Mouse (Mus musculus) hindbrain, embryonic 10.5 days (tissue): ENCODE measurements at regions not wholly inside any gene's neighbourhood (a gene's known extent, or its start where the extent isn't known, plus 50 kb on each side); places are given as distances from the start of the nearest gene placed in this dataset.

Experiments
- DNase-seq: peaks from one replicate; pipeline ENCODE4 v3.0.0-alpha.2; 2017; ENCODE audit warnings: low spot score
- H3K27ac ChIP-seq: fragments of 300-500 bp; sonication (generic); 2 replicates; pipeline ENCODE4 v1.5.1; 2016; ENCODE audit warnings: mild to moderate bottlenecking, moderate library complexity
- H3K27me3 ChIP-seq: fragments of 300-500 bp; sonication (generic); 2 replicates; pipeline ENCODE4 v1.6.1; 2016; ENCODE audit warnings: mild to moderate bottlenecking; ENCODE audit not compliant: poor library complexity, insufficient read depth, severe bottlenecking
- H3K36me3 ChIP-seq: fragments of 300-500 bp; sonication (generic); 2 replicates; pipeline ENCODE4 v1.6.1; 2016; ENCODE audit warnings: mild to moderate bottlenecking, moderate library complexity
- H3K4me1 ChIP-seq: fragments of 300-500 bp; sonication (generic); replicated peaks from 2 replicates; pipeline ENCODE4 v1.6.1; 2016; ENCODE audit warnings: mild to moderate bottlenecking
- H3K4me3 ChIP-seq: fragments of 300-500 bp; sonication (generic); 2 replicates; pipeline ENCODE4 v1.5.1; 2016; ENCODE audit warnings: mild to moderate bottlenecking, moderate library complexity
- H3K9me3 ChIP-seq: fragments of 300-500 bp; sonication (generic); 2 replicates; pipeline ENCODE4 v1.6.1; 2016; ENCODE audit warnings: mild to moderate bottlenecking, moderate library complexity
- WGBS: fragments of 180-500 bp; shearing (Covaris S2); methylation state at CpG from one replicate; pipeline ENCODE4 v1.1.7; 2016; 5-methylcytosine and 5-hydroxymethylcytosine counted together

DNA sequence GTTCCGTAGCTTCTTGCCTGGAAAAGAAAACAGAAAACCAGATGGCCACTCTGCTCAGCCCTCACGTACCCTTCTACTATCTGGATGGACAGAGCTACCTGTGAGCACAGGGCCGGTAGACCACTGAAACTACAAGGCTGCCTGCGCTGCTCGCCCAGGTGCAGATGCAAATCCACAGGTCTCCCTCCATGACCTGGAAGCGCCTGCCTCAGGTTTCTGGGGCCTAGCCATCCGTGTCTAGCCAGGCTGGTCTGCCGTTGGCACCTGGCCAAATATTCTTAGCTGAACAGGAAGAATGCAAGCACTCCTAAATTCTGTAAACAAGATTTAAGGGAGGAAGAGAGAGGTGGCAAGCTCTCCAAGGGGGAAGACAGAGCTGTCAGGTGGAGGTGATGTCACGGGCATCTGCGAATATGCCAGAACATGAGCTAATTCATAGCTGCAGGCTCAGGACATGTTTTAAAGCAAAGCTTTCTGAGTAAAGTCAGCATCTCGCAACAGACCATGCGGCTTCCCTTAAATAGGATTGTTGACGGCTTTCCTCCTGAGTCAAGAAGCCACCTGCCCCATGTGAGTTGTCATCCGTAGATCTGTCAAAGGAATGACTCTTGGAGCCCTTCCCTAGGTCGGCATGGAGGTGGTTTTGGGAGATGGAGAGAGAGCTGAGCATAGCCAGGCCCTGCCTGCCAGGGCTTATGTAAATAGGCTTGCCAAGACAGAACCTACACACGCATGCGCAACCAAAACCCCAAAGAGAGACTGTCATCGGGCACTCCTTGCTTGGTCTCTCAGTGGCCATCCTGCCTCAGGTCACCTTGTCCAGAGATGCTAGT is 76.8 kb upstream of the Synm start:
- WGBS = 88% methylated on average over 18 of the region's 18 CpGs
- Histone ChIP-seq H3K27ac (no peak overlapping the region), H3K36me3 (no peaks in the 10 kb centered on the region), H3K4me3 (no peak overlapping the region), H3K9me3 (no peaks in the 10 kb centered on the region; the same call in 1 of the 2 replicates), H3K27me3 (no peaks in the 10 kb centered on the region), H3K4me1 (no peaks in the 10 kb centered on the region; the same call in 1 of the 2 replicates)
- DNase-seq = no peak

DNA sequence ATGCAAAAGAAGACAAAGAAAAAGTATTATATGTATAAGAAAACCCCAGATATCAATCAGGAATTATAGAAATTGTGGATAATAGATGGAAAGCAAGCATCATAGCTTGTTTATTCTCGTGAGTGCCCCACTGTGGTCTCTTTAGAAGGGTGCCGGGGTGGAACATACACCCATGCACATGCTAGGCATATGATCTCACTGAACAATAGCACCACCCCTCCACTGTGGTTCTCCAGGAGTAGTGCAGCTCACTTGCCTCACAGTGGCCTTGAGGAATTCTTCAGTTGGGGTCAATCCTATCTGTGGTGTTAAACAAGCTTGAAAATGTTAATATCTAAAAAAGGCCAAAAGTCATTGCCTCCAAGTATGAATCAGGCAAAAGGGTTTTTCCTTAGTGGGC is 72.2 kb upstream of the Synm start:
- Histone ChIP-seq H3K9me3 (no peaks in the 10 kb centered on the region; the same call in 1 of the 2 replicates), H3K36me3 (no peaks in the 10 kb centered on the region), H3K27me3 (no peaks in the 10 kb centered on the region), H3K27ac (no peak overlapping the region), H3K4me3 (no peak overlapping the region), H3K4me1 (0 out of 2 replicates have a peak, but pooled peaks cover 2% of the 10 kb centered on the region)
- WGBS = 82% methylated on average over 2 of the region's 2 CpGs
- DNase-seq = no peak

DNA sequence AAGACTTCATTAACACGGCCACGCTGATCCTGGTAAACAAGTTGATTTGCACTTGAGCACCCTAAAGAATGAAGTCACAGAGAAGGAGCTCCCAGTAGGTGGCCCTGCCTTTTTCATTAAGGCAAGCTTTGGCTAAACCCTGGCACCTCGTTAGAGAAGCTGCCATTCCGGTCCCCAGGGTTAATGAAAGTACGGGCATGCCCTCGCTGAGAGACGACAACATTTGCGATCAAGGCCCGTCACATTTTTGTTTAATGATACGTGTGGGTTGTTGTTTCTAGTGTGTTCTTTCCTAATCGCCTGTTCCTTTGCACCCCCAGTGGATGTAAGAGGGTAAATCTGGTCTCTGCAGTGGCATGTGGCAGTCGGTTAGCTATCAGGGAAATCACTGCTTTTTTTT is 67.8 kb upstream of the Synm start:
- no peak for DNase-seq
- H3K9me3 ChIP-seq = no peaks in the 10 kb centered on the region
- 69% methylated on average over 12 of the region's 12 CpGs for WGBS

DNA sequence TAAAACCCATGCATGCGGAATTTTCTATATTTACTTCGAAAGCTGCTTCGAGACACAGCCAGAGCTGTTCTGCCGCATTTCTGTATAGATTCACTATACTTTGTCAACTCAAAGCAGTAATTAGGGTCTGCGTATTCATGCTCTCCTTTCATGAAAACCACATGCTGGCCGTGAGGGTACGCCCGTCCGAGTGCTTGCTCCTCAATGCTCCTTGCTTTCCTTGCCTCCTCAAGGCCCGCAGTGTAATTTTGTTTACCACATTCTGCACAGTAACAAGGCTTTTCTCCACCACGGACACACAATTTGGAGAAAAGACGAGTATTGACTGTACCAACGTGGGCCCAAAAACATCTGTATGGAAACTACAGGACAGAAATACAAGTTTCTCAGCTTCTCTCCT is 67.4 kb upstream of the Synm start:
- Histone ChIP-seq H3K27ac (no peak overlapping the region), H3K27me3 (no peaks in the 10 kb centered on the region), H3K4me1 (0 out of 2 replicates have a peak, but pooled peaks cover 2% of the 10 kb centered on the region), H3K9me3 (no peaks in the 10 kb centered on the region), H3K4me3 (no peak overlapping the region), H3K36me3 (no peaks in the 10 kb centered on the region)
- 84% methylated on average over 13 of the region's 13 CpGs for WGBS
- no peak for DNase-seq

More for the DNA sequence above, 67.8 kb upstream of the Synm start:
- Histone ChIP-seq H3K36me3 (no peaks in the 10 kb centered on the region), H3K4me3 (no peak overlapping the region), H3K27ac (no peak overlapping the region), H3K4me1 (0 out of 2 replicates have a peak, but pooled peaks cover 2% of the 10 kb centered on the region), H3K27me3 (no peaks in the 10 kb centered on the region)

GRCm38 (mm10) chr7:67826368-67826767 is 66.8 kb upstream of the Synm start:
- Histone ChIP-seq H3K9me3 (no peaks in the 10 kb centered on the region), H3K36me3 (no peaks in the 10 kb centered on the region), H3K27ac (no peak overlapping the region), H3K4me1 (0 out of 2 replicates have a peak, but pooled peaks cover 2% of the 10 kb centered on the region), H3K4me3 (no peak overlapping the region), H3K27me3 (no peaks in the 10 kb centered on the region)
- WGBS = 77% methylated on average over 6 of the region's 6 CpGs
- no peak for DNase-seq

DNA sequence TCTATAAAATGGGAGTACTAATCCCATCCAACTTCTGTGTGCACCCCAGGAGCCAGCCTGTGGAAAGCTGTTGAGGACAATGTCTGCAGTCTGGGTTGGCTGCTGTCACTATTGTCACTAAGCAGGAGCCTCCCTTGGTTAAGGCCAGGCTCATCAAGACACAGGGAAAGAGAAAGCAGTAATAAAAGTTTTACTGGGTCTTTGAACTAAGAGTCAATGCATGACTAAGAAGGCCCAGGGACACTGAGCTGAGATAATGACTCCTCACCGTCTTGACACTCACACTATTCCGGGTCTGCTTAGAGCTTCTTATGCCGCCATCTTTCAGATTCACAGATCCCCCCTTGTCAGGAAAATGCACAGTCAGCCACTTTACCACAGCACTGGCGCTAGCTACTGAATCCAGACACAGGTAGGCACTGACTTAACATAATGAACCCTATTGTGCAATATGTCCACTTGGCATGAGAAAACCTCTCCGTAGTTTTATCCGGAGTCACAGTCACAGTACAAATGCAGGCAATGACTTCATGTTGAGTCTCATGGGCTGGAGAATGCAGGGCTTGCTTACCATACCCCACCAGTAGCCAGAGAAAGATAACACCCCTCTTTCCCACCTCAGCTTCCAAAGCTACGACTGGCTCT is 66.2 kb upstream of the Synm start:
- no peak for DNase-seq
- Histone ChIP-seq H3K4me1 (0 out of 2 replicates have a peak, but pooled peaks cover 2% of the 10 kb centered on the region), H3K9me3 (no peaks in the 10 kb centered on the region), H3K36me3 (no peaks in the 10 kb centered on the region), H3K27ac (no peak overlapping the region), H3K4me3 (no peak overlapping the region), H3K27me3 (no peaks in the 10 kb centered on the region)
- 86% methylated on average over 7 of the region's 7 CpGs for WGBS

GRCm38 (mm10) chr7:67823943-67824645 is 64.6 kb upstream of the Synm start:
- H3K27ac ChIP-seq = no peak overlapping the region
- H3K27me3 ChIP-seq = no peaks in the 10 kb centered on the region
- 0 out of 2 replicates have a peak, but pooled peaks cover 2% of the 10 kb centered on the region for H3K4me1 ChIP-seq
- 51% methylated on average over 8 of the region's 8 CpGs for WGBS
- H3K9me3 ChIP-seq = no peaks in the 10 kb centered on the region
- no peaks in the 10 kb centered on the region for H3K36me3 ChIP-seq
- no peak for DNase-seq
- H3K4me3 ChIP-seq = no peak overlapping the region

- Histone ChIP-seq H3K27me3 (no peaks in the 10 kb centered on the region), H3K9me3 (no peaks in the 10 kb centered on the region), H3K36me3 (no peaks in the 10 kb centered on the region), H3K27ac (no peak overlapping the region), H3K4me1 (no peaks in the 10 kb centered on the region), H3K4me3 (no peak overlapping the region)
- DNase-seq = no peak
- 93% methylated on average over 5 of the region's 5 CpGs for WGBS
These were observed 60.0 kb upstream of the Synm start for GRCm38 (mm10) chr7:67819551-67819950.

DNA sequence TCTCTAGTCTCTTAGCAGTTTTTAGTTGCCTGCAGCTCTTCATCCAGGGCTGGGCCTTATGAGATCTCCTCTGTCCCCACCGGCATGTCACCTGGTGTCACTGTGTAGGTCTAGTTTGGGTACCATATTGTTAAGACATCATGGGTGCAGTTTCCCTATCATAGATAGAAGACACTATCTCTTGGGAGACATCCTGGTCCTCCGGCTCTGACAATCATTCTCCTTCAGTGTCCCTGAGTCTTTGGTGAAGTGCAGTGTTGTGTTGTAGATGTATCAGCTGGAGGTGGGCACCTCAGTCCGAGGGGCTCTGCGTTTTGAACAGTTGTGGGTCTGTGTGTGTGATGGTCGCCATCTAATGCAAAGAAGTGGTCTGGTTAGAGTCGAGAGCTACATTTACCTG is 58.0 kb upstream of the Synm start:
- DNase-seq = no peak
- Histone ChIP-seq H3K27ac (no peak overlapping the region), H3K27me3 (no peaks in the 10 kb centered on the region), H3K4me3 (no peak overlapping the region), H3K36me3 (no peaks in the 10 kb centered on the region), H3K9me3 (no peaks in the 10 kb centered on the region), H3K4me1 (no peaks in the 10 kb centered on the region)
- WGBS = 93% methylated on average over 6 of the region's 6 CpGs

GRCm38 (mm10) chr7:67814861-67815260 is 55.3 kb upstream of the Synm start:
- H3K27me3 ChIP-seq = no peaks in the 10 kb centered on the region
- DNase-seq = no peak
- H3K4me1 ChIP-seq = no peaks in the 10 kb centered on the region
- H3K4me3 ChIP-seq = no peak overlapping the region
- H3K27ac ChIP-seq = no peak overlapping the region
- WGBS = 72% methylated on average over 9 of the region's 9 CpGs
- H3K9me3 ChIP-seq = no peaks in the 10 kb centered on the region
- H3K36me3 ChIP-seq = no peaks in the 10 kb centered on the region
